Mouse (Mus musculus): ENCODE measurements around the gene 9930021J03Rik. TPM values are rescaled to one million over a fixed set of nuclear protein-coding genes. Genes with fewer than 3 reads are reported as not detected.

The 9930021J03Rik gene
- polyA plus RNA-seq, 1 experiment from 2014 or later, result 4.7 TPM

- H3K4me1 ChIP-seq, result no peaks in the 10 kb centered on the region
- no peaks in the 10 kb centered on the region for H3K9me3 ChIP-seq
- 76% methylated on average over 6 of the region's 6 CpGs for WGBS
- no peak overlapping the region for H3K9ac ChIP-seq
- no peak for ATAC-seq (ENCODE audit: insufficient read depth, low FRiP score, low read depth)
- H3K4me3 ChIP-seq (replicated peaks), result no peak overlapping the region
- no peak overlapping the region for H3K27ac ChIP-seq
- no peaks in the 10 kb centered on the region for H3K36me3 ChIP-seq
- H3K4me2 ChIP-seq, result no peak overlapping the region
- H3K27me3 ChIP-seq (replicated peaks), result no peaks in the 10 kb centered on the region
Measured at GRCm38 (mm10) chr19:29678181-29678778, 127.5 kb downstream of the 9930021J03Rik start.

- Histone ChIP-seq H3K4me3 (replicated peaks) (no peak overlapping the region), H3K4me2 (no peak overlapping the region), H3K9me3 (no peaks in the 10 kb centered on the region), H3K4me1 (no peaks in the 10 kb centered on the region), H3K27ac (no peak overlapping the region), H3K9ac (no peak overlapping the region), H3K36me3 (no peaks in the 10 kb centered on the region), H3K27me3 (replicated peaks) (no peaks in the 10 kb centered on the region)
- 82% methylated on average over 10 of the region's 10 CpGs for WGBS
- ATAC-seq (ENCODE audit: insufficient read depth, low FRiP score, low read depth), result no peak
Measured at GRCm38 (mm10) chr19:29676479-29677193, 129.2 kb downstream of the 9930021J03Rik start.

GRCm38 (mm10) chr19:29675562-29676078 lies 130.2 kb downstream of the 9930021J03Rik start:
- no peak overlapping the region for H3K4me3 ChIP-seq (replicated peaks)
- H3K4me1 ChIP-seq, result no peaks in the 10 kb centered on the region
- H3K27me3 ChIP-seq (replicated peaks), result no peaks in the 10 kb centered on the region
- no peak for ATAC-seq (ENCODE audit: insufficient read depth, low FRiP score, low read depth)
- H3K9ac ChIP-seq, result no peak overlapping the region
- no peak overlapping the region for H3K4me2 ChIP-seq
- H3K36me3 ChIP-seq, result no peaks in the 10 kb centered on the region
- no peaks in the 10 kb centered on the region for H3K9me3 ChIP-seq
- WGBS, result 30% methylated on average over 9 of the region's 9 CpGs
- H3K27ac ChIP-seq, result no peak overlapping the region

- Histone ChIP-seq H3K4me3 (replicated peaks) (no peak overlapping the region), H3K9me3 (no peaks in the 10 kb centered on the region), H3K4me2 (no peak overlapping the region), H3K9ac (no peak overlapping the region), H3K27ac (no peak overlapping the region), H3K4me1 (no peaks in the 10 kb centered on the region), H3K27me3 (replicated peaks) (no peaks in the 10 kb centered on the region), H3K36me3 (no peaks in the 10 kb centered on the region)
- WGBS, result 92% methylated on average over 7 of the region's 7 CpGs
- ATAC-seq (ENCODE audit: insufficient read depth, low FRiP score, low read depth), result no peak
Measured at GRCm38 (mm10) chr19:29674946-29675345, 130.8 kb downstream of the 9930021J03Rik start.

- no peaks in the 10 kb centered on the region for H3K36me3 ChIP-seq
- H3K4me3 ChIP-seq (replicated peaks), result no peak overlapping the region
- ATAC-seq (ENCODE audit: insufficient read depth, low FRiP score, low read depth), result no peak
- no peaks in the 10 kb centered on the region for H3K27me3 ChIP-seq (replicated peaks)
- no peaks in the 10 kb centered on the region for H3K9me3 ChIP-seq
- no peak overlapping the region for H3K9ac ChIP-seq
- no peak overlapping the region for H3K4me2 ChIP-seq
- H3K27ac ChIP-seq, result no peak overlapping the region
- H3K4me1 ChIP-seq, result no peaks in the 10 kb centered on the region
- 95% methylated on average over 13 of the region's 13 CpGs for WGBS
Measured at GRCm38 (mm10) chr19:29672660-29673059, 133.1 kb downstream of the 9930021J03Rik start.

GRCm38 (mm10) chr19:29671160-29671559 lies 134.6 kb downstream of the 9930021J03Rik start:
- Histone ChIP-seq H3K36me3 (no peaks in the 10 kb centered on the region), H3K9me3 (no peaks in the 10 kb centered on the region), H3K9ac (no peak overlapping the region), H3K4me1 (no peaks in the 10 kb centered on the region), H3K4me2 (no peak overlapping the region), H3K4me3 (replicated peaks) (no peak overlapping the region), H3K27me3 (replicated peaks) (no peaks in the 10 kb centered on the region), H3K27ac (no peak overlapping the region)
- ATAC-seq (ENCODE audit: insufficient read depth, low FRiP score, low read depth), result no peak
- WGBS, result 79% methylated on average over 2 of the region's 2 CpGs

- no peak overlapping the region for H3K9ac ChIP-seq
- no peaks in the 10 kb centered on the region for H3K27me3 ChIP-seq (replicated peaks)
- no peaks in the 10 kb centered on the region for H3K9me3 ChIP-seq
- 85% methylated on average over 6 of the region's 6 CpGs for WGBS
- no peak overlapping the region for H3K27ac ChIP-seq
- H3K4me2 ChIP-seq, result no peak overlapping the region
- no peaks in the 10 kb centered on the region for H3K4me1 ChIP-seq
- H3K36me3 ChIP-seq, result no peaks in the 10 kb centered on the region
- no peak overlapping the region for H3K4me3 ChIP-seq (replicated peaks)
- no peak for ATAC-seq (ENCODE audit: insufficient read depth, low FRiP score, low read depth)
Measured at GRCm38 (mm10) chr19:29670247-29670646, 135.5 kb downstream of the 9930021J03Rik start.

- H3K4me2 ChIP-seq, result no peak overlapping the region
- no peak for ATAC-seq (ENCODE audit: insufficient read depth, low FRiP score, low read depth)
- WGBS, result 79% methylated on average over 7 of the region's 7 CpGs
- H3K36me3 ChIP-seq, result no peaks in the 10 kb centered on the region
- H3K27me3 ChIP-seq (replicated peaks), result no peaks in the 10 kb centered on the region
- H3K4me3 ChIP-seq (replicated peaks), result no peak overlapping the region
- H3K9me3 ChIP-seq, result no peaks in the 10 kb centered on the region
- H3K4me1 ChIP-seq, result no peaks in the 10 kb centered on the region
- H3K9ac ChIP-seq, result no peak overlapping the region
- no peak overlapping the region for H3K27ac ChIP-seq
Measured at GRCm38 (mm10) chr19:29668135-29668534, 137.7 kb downstream of the 9930021J03Rik start.

GRCm38 (mm10) chr19:29666965-29667594 lies 138.7 kb downstream of the 9930021J03Rik start:
- H3K36me3 ChIP-seq, result no peaks in the 10 kb centered on the region
- no peak overlapping the region for H3K9ac ChIP-seq
- no peak overlapping the region for H3K27ac ChIP-seq
- no peaks in the 10 kb centered on the region for H3K27me3 ChIP-seq (replicated peaks)
- no peaks in the 10 kb centered on the region for H3K9me3 ChIP-seq
- no peaks in the 10 kb centered on the region for H3K4me1 ChIP-seq
- H3K4me2 ChIP-seq, result no peak overlapping the region
- WGBS, result 49% methylated on average over 5 of the region's 5 CpGs
- no peak for ATAC-seq (ENCODE audit: insufficient read depth, low FRiP score, low read depth)
- no peak overlapping the region for H3K4me3 ChIP-seq (replicated peaks)

GRCm38 (mm10) chr19:29666164-29666563 lies 139.6 kb downstream of the 9930021J03Rik start:
- H3K4me3 ChIP-seq (replicated peaks), result no peak overlapping the region
- no peaks in the 10 kb centered on the region for H3K36me3 ChIP-seq
- H3K27ac ChIP-seq, result no peak overlapping the region
- H3K27me3 ChIP-seq (replicated peaks), result no peaks in the 10 kb centered on the region
- no peak for ATAC-seq (ENCODE audit: insufficient read depth, low FRiP score, low read depth)
- H3K9ac ChIP-seq, result no peak overlapping the region
- WGBS, result 73% methylated on average over 4 of the region's 4 CpGs
- no peak overlapping the region for H3K4me2 ChIP-seq
- no peaks in the 10 kb centered on the region for H3K4me1 ChIP-seq
- no peaks in the 10 kb centered on the region for H3K9me3 ChIP-seq

GRCm38 (mm10) chr19:29664934-29665333 lies 140.9 kb downstream of the 9930021J03Rik start:
- H3K27ac ChIP-seq, result no peak overlapping the region
- no peaks in the 10 kb centered on the region for H3K9me3 ChIP-seq
- no peaks in the 10 kb centered on the region for H3K36me3 ChIP-seq
- WGBS, result 81% methylated on average over 5 of the region's 5 CpGs
- no peak overlapping the region for H3K9ac ChIP-seq
- no peaks in the 10 kb centered on the region for H3K27me3 ChIP-seq (replicated peaks)
- ATAC-seq (ENCODE audit: insufficient read depth, low FRiP score, low read depth), result no peak
- no peaks in the 10 kb centered on the region for H3K4me1 ChIP-seq
- no peak overlapping the region for H3K4me3 ChIP-seq (replicated peaks)
- no peak overlapping the region for H3K4me2 ChIP-seq
